Mouse (Mus musculus) embryonic fibroblast, embryonic 13.5 days (primary cell): Measurements from ENCODE around the gene Olfr1317.

Experiments
- CTCF ChIP-seq: IDR thresholded peaks from 2 replicates; pipeline ENCODE4 v1.5.1; 2011; ENCODE audit warnings: mild to moderate bottlenecking, control low read depth, low read length, moderate library complexity, borderline replicate concordance; ENCODE audit not compliant: insufficient read depth
- POLR2A ChIP-seq: IDR thresholded peaks from 2 replicates; pipeline ENCODE4 v1.6.1; 2011; ENCODE audit warnings: low read depth, mild to moderate bottlenecking, control low read depth, low read length, moderate library complexity

DNA sequence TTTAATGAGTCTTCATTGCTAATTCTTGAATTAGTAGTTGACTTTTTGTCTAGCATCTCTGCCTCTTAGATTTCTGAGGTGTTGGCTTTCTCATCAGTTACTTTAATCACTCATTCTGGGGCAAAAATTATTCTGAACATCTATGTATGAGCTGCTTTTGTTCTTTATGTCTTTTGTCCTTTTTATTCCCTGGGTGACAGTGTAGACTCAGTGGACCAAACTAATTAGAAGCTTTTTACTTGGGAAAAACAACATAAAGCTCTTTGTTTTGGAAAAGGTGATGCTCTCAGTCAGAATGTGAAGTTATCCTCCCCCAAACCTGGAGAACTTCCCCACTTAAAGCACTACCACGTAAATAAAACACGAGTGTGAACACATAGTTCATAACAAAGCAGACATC lies at the start of gene Olfr1317:
- TF ChIP-seq CTCF (no peak), POLR2A (no peak)
